12 mouse cellular contexts compared by ENCODE assay signal in genomic region chr7:49699107-49700023, GRCm38 (mm10). TPM values are rescaled to one million over a fixed set of nuclear protein-coding genes. Genes with fewer than 3 reads are reported as not detected.
A peak's percentile ranks its signal among the peaks of the same experiment; 100 is the strongest.
DNase-seq lines count a peak whose midpoint lies in the region; ATAC-seq lines count a peak whose summit lies in the region.
"Had no signal": no experiment of that assay in that cellular context is flagged by ENCODE, and none has a peak within 500 bp of the region (broad histone marks: within the 10 kb centered on the region; RNA-seq: fewer than 3 reads in every experiment).

No protein-coding gene starts in this region.

- H3K36me3 ChIP-seq in embryonic facial prominence, embryonic 14.5 days (ENCODE audit: control insufficient read depth, insufficient read depth, low read length), result no peaks in the 10 kb centered on the region
- H3K36me3 ChIP-seq in hindbrain, embryonic 12.5 days, result no peaks in the 10 kb centered on the region
- H3K36me3 ChIP-seq in midbrain, embryonic 16.5 days (ENCODE audit: control insufficient read depth, insufficient read depth, low read length), result no peaks in the 10 kb centered on the region
- H3K36me3 ChIP-seq: heart, embryonic 13.5 days; liver, embryonic 15.5 days had no signal

- WGBS in embryonic facial prominence, embryonic 14.5 days, result 38% methylated on average over 13 of the region's 13 CpGs
- WGBS in hindbrain, embryonic 12.5 days, result 21% methylated on average over 13 of the region's 13 CpGs
- 16% methylated on average over 13 of the region's 13 CpGs for WGBS in midbrain, embryonic 16.5 days

- H3K4me1 ChIP-seq in embryonic facial prominence, embryonic 14.5 days (ENCODE audit: control insufficient read depth, insufficient read depth, low read length), result no peaks in the 10 kb centered on the region
- H3K4me1 ChIP-seq in hindbrain, embryonic 12.5 days, result peaks cover 20% of the 10 kb centered on the region
- H3K4me1 ChIP-seq in midbrain, embryonic 16.5 days (ENCODE audit: control insufficient read depth, insufficient read depth, low read length), result no peaks in the 10 kb centered on the region
- H3K4me1 ChIP-seq: liver, embryonic 15.5 days had no signal

- no peak overlapping the region for H3K9ac ChIP-seq in embryonic facial prominence, embryonic 14.5 days (ENCODE audit: low read depth, low read length)
- no peak overlapping the region for H3K9ac ChIP-seq in hindbrain, embryonic 12.5 days
- no peak overlapping the region for H3K9ac ChIP-seq in midbrain, embryonic 16.5 days (ENCODE audit: low read depth, low read length)
- H3K9ac ChIP-seq: heart, embryonic 13.5 days; liver, embryonic 15.5 days had no signal

- peaks cover 33% of the 10 kb centered on the region for H3K27me3 ChIP-seq in embryonic facial prominence, embryonic 14.5 days (replicated peaks; ENCODE audit: control insufficient read depth, insufficient read depth, low read length)
- H3K27me3 ChIP-seq in hindbrain, embryonic 12.5 days, result peaks cover 98% of the 10 kb centered on the region
- H3K27me3 ChIP-seq in midbrain, embryonic 16.5 days (ENCODE audit: control insufficient read depth, insufficient read depth, low read depth, low read length), result peaks cover 72% of the 10 kb centered on the region

- H3K27ac ChIP-seq in embryonic facial prominence, embryonic 14.5 days (replicated peaks; ENCODE audit: low read depth, low read length), result no peak overlapping the region
- no peak overlapping the region for H3K27ac ChIP-seq in hindbrain, embryonic 12.5 days
- H3K27ac ChIP-seq in midbrain, embryonic 16.5 days (ENCODE audit: low read length), result no peak overlapping the region
- H3K27ac ChIP-seq: heart, embryonic 13.5 days; liver, embryonic 15.5 days had no signal

- H3K4me3 ChIP-seq in embryonic facial prominence, embryonic 14.5 days (ENCODE audit: low read depth, low read length), result no peak overlapping the region
- no peak overlapping the region for H3K4me3 ChIP-seq in hindbrain, embryonic 12.5 days
- H3K4me3 ChIP-seq in midbrain, embryonic 16.5 days (ENCODE audit: low read depth, low read length), result no peak overlapping the region
- H3K4me3 ChIP-seq: heart, embryonic 13.5 days; liver, embryonic 15.5 days had no signal

- H3K9me3 ChIP-seq in embryonic facial prominence, embryonic 14.5 days (ENCODE audit: control insufficient read depth, low read length), result no peaks in the 10 kb centered on the region
- H3K9me3 ChIP-seq in hindbrain, embryonic 12.5 days (replicated peaks), result no peaks in the 10 kb centered on the region
- no peaks in the 10 kb centered on the region for H3K9me3 ChIP-seq in midbrain, embryonic 16.5 days (replicated peaks; ENCODE audit: control insufficient read depth, low read length, poor library complexity, severe bottlenecking)
- H3K9me3 ChIP-seq: heart, embryonic 13.5 days; liver, embryonic 15.5 days had no signal

- H3K4me2 ChIP-seq in embryonic facial prominence, embryonic 14.5 days (ENCODE audit: low read depth, low read length), result no peak overlapping the region
- H3K4me2 ChIP-seq in hindbrain, embryonic 12.5 days (replicated peaks), result no peak overlapping the region
- H3K4me2 ChIP-seq in midbrain, embryonic 16.5 days (ENCODE audit: low read length), result no peak overlapping the region
- H3K4me2 ChIP-seq: heart, embryonic 13.5 days; liver, embryonic 15.5 days had no signal

- ATAC-seq in embryonic facial prominence, embryonic 14.5 days (ENCODE audit: low read depth), result no peak
- ATAC-seq in hindbrain, embryonic 12.5 days (ENCODE audit: low FRiP score), result peak; percentile 72
- peak; percentile 59; the same call in 1 of the 2 replicates for ATAC-seq in midbrain, embryonic 16.5 days
- no peak for ATAC-seq in megakaryocyte progenitor cell, adult 5-6 weeks (replicated peaks; ENCODE audit: poor library complexity)
- ATAC-seq in granulocyte monocyte progenitor cell, adult 5-6 weeks (replicated peaks; ENCODE audit: poor library complexity, severe bottlenecking), result no peak
- ATAC-seq: activated CD4-positive, CD25-positive, alpha-beta regulatory T cell, adult 4 months had no signal

- peak; percentile 48 for DNase-seq in kidney, adult 9 months
- no peak for DNase-seq in kidney, postnatal 36 days
- DNase-seq in embryonic facial prominence, embryonic 14.5 days (ENCODE audit: low spot score), result peak; percentile 46
- no peak for DNase-seq in lung, postnatal 36 days
- DNase-seq: gastrocnemius, postnatal 10 days had no signal

RNA-seq across cellular contexts. Expression of gene Htatip2, which starts 59.5 kb away (rescaled TPM):
- polyA plus RNA-seq in embryonic facial prominence, embryonic 14.5 days (2014; fragmentation: Nextera tagmentation; extraction: Ambion mirVana), result 10.5 TPM in 2 replicates
- polyA plus RNA-seq in hindbrain, embryonic 12.5 days (2016; fragmentation: Nextera tagmentation; extraction: Ambion mirVana), result 4.4 and 5.0 TPM in 2 replicates
- polyA plus RNA-seq in midbrain, embryonic 16.5 days (2015; fragmentation: Nextera tagmentation; extraction: Ambion mirVana), result 2.9 and 3.4 TPM in 2 replicates
- total RNA-seq in megakaryocyte progenitor cell, adult 5-6 weeks (2015), result 16.0 and 18.4 TPM in 2 replicates
- 13.4 and 13.7 TPM in 2 replicates for total RNA-seq in megakaryocyte progenitor cell, adult 5-6 weeks (2017)
- 19.9 and 23.1 TPM in 2 replicates for total RNA-seq in granulocyte monocyte progenitor cell, adult 5-6 weeks (2014; fragmentation: Nextera tagmentation)
- total RNA-seq in granulocyte monocyte progenitor cell, adult 5-6 weeks (2017), result 12.7 and 14.2 TPM in 2 replicates

Comparison
In these comparisons a context has a peak if more than half of its experiments do, and no peak if none do; other contexts are left out.
1. DNase-seq: peak in kidney, adult 9 months (single experiment) and embryonic facial prominence, embryonic 14.5 days (single experiment); none in kidney, postnatal 36 days (0 of 2) and lung, postnatal 36 days (single experiment).
2. ATAC-seq: peak in hindbrain, embryonic 12.5 days (single experiment) and midbrain, embryonic 16.5 days (single experiment); none in embryonic facial prominence, embryonic 14.5 days (single experiment), megakaryocyte progenitor cell, adult 5-6 weeks (single experiment) and granulocyte monocyte progenitor cell, adult 5-6 weeks (single experiment).